Mouse (Mus musculus) urinary bladder, adult 2 months (tissue): ENCODE data around the gene Wwox. TPM values are rescaled to one million over a fixed set of nuclear protein-coding genes. Genes with fewer than 3 reads are reported as not detected.

ENCODE experiments used
- DNase-seq: peaks from one replicate; pipeline ENCODE4 v3.0.0; 2022; ENCODE audit warnings: low spot score
- polyA plus RNA-seq: library from polyadenylated mRNA; depleted of rRNA; stranded (reverse); fragments of >200 nt; gene quantifications from 2 replicates; pipeline ENCODE4 v1.2.3, GENCODE M21; 2012

The Wwox gene
- polyA plus RNA-seq, 1 experiment, result 7.9 TPM

DNA sequence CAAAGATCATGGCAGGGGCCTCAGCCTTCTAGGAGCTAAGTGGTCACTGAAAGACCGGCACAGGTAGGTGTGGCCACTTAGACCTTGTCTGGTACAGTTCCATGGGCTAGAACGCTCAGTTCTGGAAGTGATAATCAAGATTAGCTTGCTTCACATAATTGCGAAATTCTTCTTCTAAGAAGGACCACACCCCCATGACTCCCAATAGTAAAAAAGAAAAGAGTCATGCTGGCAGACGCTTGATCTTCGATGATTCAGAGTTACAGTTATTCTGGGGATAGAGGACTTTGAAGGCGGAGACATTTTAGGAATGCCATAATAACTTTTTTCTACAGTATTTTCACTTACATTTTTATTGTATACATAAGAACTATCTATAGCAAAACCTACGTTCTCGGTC lies 716.7 kb downstream of the Wwox start:
- no peak for DNase-seq

DNA sequence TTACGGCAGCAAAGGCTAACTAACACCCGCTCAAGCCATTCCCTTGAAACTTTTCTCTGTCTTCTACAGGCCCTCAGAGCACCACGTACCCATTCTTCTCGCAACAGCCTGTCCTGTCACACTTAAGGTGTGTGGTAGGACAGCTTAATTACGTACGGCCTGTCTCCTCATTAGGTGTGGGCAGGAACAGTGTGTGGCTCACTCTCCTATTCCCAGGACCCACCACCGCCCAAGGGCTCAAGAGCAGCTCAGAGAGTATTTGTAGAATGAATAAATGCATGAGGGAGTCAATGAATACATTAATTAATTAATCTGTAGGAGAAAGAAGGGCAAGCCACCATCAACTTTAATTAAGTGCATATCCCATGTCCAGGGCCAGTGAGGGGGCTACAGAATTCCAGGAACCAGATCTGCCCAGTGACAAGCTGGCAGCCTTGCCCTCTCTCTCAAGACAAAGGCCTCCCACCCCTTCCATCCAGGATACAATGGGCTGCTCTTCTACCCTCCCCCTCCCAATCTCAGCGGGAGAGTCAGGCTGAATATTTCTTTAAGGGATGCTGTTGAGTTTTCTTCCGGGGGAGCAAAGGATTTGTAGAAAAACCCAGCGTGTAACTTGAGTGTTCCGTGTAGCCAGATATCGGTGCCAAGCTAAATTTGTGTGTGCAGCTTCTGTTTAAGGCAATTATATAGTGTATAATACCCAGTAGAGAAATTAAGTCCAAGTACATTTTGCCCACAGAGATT lies 718.7 kb downstream of the Wwox start:
- DNase-seq, result no peak

DNA sequence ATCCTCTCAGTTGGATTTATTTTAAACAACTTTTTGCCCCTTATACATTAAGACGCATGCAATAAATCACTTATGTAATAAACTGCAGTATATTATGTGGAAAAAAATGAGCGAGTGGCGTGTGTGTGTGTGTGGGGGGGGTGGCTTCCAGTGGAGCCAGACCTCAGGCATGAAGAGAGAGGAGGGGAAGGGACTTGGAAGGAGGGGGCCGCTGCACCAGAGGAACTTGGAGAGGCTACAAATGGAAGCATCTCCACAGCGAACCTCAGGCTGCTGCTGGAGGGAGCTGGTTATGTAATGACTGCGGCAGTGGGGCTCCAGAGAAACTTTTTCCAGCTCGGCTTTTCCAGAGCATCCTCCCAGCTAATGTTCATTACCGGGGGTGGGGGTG lies 719.3 kb downstream of the Wwox start:
- DNase-seq, result no peak

DNA sequence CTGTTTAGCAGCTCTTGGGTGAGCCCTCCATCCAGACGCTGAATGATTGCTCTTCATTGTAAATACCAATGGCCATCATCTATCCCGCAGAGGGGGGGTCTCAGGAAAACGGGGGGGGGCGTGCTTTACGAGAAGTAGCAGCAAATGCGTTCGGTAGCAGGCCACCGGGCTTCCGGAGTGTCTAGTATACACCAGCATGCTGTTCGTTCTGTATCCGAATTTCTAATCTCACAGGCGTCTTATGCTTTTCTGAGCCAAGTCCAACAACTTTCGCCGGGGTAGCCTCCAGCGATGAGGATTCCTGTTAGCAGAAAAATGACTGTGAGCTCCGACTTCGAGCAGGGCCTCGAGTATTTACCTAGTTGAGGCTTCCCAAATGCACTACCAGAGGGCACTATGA lies 719.8 kb downstream of the Wwox start:
- no peak for DNase-seq

DNA sequence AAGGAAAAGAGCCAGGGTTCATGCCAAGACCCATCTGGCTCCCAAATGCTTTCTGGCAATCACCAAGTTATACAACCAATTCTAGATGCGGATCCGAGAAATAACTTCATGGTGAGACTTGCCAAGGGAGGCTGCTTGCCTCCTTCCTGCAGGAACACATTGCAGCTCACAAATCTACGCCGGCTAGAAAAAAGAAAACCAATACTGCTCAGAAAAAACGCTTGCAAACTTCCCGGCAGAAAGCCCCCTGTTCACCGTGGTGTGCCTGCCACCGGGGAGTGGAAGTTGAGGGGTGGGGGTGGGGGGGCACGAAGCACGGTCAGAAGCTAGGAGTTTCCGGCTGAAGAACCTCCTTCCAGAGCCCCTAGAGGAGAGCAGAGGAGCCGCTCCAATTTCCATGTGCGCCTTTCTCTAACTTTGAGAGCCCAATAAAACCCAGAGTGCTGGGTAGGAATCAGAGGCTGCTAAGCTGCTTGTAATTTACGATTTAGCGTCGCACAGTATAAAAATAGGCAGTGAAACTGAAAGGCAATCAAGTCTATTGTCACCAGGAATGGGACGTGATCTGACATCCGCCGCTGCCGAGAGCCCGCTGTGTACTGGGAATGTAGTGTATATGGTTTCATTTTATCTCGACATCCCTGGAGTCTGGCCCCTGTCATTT lies 720.4 kb downstream of the Wwox start:
- no peak for DNase-seq

DNA sequence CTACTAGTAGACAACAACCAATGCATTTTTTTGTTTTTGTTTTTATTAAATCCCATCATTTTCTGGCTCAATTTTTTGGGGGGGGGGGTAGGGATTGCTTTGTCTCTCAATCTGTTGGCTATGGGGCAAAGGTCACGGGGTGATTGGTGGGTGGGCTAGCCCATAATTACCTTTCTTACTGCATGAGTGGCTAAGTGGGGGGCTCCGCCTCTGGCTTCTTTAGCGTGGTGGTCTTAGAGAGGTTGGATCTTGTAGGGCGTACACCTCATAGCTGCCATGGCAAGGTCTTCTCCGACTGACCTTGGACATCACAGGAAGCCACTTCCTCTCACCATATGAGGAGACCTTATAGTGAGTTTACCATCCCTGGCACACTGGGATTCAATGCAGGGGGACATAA lies 721.0 kb downstream of the Wwox start:
- DNase-seq, result no peak

DNA sequence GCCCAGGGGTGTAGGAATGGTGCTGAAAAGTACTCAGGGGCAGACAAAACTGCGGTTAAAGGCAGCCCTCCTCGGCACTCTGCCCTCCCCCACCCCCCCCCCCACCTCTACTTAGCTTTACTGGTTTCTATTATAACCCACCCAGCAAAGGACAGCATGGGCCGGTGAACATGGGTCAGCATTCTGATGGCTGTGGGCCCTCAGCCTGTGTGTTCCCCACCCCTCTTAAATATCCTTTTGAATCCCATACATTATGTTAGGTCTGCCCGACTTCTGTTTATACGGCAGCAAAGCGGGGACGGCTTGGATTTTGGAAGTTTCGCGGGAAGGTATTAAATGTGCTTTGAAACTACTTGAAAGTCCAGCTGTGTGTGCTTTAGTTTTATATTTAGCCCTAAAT lies 722.1 kb downstream of the Wwox start:
- no peak for DNase-seq

DNA sequence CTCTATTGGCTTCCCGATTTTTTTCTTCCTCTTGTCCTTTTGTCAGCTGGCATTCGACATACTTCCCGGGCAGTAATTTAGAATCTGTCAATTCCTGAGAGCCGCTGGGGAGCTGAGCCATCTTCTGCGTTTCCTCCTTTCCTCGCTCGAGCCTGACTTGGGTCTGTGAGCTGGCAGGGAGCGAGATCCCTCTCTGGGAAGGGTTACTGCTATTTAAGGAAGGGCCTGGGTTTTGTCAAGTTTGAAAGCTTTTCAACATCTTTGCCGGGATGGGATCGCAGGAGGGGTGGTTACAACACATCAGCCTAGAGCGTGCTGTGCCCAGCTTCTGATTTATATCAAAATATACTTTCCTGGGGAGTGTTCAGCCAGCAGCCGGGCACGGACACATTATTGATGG lies 725.4 kb downstream of the Wwox start:
- no peak for DNase-seq

DNA sequence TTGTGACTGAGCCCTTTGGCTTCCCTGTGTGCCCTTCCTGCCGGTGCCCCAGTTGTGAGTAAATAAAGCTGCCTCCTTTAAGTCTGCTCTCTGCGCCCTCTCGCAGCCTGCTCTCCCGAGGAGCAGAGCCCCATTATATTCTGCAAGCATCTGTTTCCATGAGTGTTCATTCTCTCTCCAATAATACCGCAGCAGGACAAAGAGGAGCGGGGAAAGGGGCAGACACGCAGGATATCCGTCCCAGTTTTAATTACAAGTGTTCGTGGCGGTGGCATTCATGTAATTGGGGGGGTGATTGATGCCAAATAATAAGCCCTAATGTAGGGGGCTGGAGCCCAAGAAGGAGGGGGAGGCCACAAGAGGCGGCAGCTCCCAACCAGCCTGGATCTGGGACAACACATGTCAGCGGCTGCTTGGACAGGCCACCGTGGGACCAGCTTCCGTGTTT lies 734.2 kb downstream of the Wwox start:
- no peak for DNase-seq

DNA sequence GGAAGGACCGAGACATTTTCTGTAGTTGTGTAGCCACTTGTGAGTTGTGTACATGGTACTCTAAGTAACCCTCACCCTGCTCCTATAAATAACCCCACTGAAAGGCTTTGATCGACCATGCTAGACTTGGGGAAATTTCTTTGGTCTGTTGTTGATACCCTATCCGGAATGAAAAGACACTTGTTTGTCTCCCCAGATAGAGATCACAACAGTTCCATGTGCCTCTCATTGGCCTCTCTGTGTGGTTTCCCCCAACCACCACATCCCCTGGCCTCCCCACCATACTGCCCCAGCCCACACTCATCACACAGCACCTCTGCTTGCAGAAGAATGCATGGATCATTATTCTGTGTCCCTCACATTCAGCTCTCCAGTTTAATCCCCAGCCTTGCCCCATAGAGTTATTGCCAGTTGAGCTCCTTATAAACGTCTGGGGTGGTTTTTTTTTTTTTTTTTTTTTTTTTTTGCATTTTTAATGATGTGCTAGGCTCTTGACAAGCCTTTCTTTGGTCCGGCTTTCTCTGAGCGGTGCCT lies 746.0 kb downstream of the Wwox start:
- DNase-seq, result no peak

DNA sequence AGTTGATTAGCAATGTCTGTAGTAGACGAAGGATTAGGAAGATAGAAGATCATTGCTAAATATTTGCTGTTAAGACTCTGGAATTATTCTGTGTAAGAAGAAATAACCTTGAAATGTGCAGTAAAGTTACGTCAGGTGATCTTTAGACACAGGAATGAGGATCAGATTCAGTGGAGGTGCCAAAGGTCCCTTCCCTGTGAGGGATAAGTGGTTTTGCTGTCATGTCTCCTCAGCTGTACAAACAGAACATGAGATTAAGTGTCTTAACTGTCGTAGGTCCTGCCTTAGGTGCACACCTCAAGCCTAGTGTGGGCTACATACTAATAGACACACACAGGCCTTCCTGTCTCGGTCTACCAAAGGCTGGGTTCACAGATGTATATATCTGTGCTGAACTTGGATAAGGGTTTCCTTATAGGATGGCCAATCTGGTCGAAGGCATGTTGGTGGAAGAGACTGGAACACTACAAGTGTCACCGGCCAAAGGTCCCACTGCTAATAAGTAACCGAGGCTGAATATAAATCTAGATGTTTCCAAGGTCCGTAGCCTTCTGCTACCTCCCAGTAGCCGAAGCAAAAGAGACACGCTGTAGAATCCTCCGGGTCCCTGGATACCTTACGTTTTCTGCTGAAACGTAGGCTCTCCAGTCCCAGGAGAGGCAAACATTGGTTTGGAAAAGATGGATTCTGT lies 746.8 kb downstream of the Wwox start:
- DNase-seq, result no peak

DNA sequence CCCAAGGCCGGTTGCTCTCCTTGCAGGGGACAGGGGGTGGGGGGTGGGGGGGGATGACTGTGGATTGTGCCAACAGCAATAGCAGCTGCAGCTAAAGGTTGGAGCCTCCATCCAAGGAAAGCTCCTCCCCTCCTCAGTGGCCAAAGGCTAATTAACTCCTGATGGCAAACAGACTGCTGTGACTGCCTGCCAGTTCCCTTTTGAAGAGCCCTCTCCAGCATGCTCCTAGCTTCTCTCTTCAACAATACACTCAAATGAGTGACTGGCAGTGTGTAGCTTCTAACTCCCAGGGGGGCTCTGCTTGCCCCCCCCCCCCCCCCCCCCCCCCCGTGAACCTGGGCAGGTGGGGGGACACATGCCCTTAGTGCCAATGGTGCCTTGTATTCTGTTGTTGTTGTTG lies 747.4 kb downstream of the Wwox start:
- no peak for DNase-seq

DNA sequence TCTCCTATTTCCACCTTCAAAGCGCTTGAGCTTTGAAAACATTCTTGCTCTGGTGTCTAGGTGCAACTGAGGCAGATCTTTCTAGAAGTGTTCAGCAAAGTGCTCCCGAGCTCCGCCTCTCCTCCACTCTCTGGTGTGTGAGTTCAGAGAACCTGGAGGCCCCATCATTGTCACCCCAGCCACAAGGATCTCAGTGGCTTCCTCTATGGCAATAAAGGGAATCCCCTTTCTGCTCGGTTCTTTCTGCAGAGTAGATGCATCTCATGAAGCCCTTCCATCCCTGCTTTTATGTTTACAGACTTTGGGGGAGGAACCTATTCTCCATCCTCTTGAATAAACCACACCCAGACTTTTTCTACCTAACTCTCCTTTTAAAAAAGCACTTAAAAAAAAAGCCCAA lies 749.0 kb downstream of the Wwox start:
- DNase-seq, result no peak

DNA sequence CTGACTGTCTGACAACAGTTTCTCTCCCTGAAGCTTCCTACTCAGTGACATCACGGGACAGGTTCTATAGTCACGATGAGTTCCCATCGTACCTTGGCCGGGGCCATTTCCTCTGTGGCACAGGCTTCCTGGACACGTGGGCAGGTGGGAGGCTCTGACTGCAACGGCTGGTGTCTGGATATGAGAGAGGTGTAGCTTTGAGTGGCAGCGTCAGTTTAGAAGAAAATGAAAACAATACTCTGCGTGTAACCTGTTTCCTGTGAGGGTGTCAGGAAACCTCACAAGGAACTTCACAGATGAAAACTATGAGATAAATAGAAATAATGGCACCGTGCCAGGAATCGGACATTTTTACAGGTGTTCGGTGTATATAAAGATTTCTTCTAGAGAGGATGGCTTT lies 750.4 kb downstream of the Wwox start:
- no peak for DNase-seq

DNA sequence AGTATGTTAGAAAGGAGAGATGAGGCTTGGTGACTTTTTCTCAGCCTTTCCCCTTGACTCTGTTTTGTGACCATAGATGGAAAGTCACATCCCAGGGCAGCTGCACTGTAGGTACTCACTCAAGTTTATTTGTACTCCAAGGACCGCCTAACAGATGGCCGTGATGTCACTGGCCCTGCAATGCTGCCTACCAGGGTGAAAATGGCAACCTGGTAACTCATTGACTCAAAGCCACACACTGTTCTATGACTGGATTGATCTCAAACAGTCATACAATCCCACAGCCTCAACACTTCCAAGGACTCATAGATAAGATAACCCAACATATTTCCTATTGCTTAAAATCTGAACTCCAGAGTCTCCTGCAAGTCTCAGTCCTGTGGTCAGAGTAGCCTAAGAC lies 754.3 kb downstream of the Wwox start:
- no peak for DNase-seq

DNA sequence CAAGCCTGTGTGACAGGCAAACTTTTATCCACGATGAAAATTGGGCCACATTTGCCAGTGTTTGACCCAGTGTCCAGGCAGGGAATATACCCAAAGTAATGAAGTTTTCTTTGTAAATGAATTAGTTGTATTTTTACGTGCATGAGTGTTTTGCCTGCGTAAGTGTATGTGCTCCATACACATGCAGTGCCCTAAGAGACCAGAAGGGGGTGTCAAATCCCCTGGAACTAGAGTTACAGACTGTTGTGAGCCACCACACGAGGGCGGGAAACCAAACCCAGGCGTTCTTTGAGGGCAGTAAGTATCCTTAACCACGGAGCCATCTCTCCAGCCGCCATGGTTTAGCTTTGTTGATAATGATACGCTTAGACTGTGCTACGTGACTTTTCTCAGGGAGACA lies 755.9 kb downstream of the Wwox start:
- no peak for DNase-seq

DNA sequence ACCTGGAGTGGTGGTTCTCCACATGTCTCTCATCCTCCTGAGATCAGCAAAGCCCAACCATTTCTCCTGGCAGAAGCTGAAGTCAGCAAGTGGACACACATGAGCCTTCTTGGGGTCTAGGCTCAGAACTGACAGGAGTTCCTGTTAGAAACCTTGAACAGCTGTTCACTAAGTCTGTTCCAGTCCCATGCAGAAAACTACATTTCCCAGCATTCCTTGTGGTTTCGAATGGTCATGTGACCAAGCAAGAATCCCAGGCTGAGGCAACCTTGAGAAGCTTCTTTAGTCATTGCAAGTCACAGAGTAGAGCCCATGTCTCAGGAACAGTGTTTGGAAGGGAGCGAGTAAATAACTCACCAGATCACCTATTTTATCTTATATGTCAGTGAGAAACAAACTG lies 757.4 kb downstream of the Wwox start:
- no peak for DNase-seq

DNA sequence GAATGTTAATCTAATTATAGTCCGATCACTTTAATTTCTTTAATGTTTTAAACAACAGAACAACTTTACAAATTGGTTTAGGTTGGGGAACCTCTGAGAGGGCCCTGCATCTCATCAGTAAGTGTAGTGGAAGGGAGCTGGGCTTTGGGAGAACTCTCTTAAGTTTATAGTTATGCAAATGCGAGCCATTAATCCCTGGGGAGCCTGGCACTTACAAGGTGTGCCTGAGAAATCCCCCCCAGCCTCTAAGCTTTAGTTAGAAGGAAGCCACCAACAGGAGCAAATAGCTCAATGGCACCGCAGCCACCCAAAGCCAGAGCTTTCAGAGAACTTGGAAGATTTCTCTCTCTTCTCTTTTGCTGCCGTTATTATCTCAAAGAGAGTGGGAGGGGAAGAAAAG lies 759.7 kb downstream of the Wwox start:
- DNase-seq, result no peak

DNA sequence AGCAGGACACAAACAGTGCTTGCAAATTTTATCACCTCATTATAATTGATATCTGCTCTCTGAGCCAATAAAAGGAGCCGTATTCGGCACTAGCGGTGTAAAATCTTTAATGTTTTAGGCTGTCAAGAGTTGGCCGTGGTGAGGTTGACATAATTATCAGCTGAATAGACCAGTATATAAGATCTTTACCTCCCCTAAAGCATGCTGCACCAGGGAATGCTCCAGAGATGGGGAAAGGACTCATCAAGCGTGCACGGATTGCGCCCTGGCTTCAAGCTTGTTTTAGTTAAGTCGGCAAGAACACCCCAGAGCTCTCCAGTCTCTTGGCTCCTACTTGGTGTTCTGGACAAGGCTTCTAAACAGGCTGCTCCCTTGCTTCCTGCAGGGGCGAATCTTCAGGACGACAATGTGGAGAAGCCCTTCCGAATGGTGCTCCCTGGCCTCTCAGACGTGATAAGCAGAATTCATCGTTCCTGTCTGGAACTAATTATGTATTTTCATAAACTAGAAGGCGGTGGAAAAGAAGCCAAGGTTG lies 760.2 kb downstream of the Wwox start:
- no peak for DNase-seq

DNA sequence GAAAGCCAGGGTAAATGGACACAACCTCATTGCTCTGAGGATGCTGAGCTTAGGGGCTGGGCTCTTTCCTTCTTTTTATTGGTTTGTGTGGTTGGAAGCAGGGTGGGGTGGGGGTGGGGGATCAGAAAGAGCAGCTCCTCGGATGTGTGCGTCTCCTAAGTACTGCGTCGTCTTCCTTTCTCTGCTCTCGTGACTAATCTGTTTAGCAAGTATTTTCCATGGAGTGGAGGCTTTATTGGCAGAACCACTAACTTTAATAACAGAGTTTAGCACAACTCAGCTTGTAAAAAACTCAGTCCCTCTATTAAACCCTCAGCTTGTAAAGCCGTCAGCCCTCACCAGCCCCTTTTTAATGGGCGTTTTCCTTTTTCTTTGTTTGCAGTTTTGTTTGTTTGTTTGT lies 762.3 kb downstream of the Wwox start:
- no peak for DNase-seq

DNA sequence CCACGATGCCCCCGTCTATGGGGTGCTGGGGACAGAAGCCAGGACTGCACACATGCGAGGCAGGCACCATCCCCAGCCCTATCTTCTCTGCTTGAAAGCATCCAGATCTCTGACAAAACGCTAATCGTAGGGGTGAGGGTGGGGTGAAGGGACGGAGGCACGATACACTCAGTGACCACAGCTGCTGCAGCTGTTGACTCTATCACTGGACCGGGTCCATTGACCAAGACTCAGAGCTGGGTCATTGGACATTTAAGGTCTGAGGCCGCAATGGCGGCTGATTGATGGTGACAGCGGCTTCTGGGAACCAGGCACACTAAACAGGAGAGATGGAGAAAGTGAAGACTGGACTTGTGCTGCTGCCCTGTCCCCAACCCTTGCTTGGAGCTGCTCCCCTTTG lies 768.0 kb downstream of the Wwox start:
- DNase-seq, result no peak

DNA sequence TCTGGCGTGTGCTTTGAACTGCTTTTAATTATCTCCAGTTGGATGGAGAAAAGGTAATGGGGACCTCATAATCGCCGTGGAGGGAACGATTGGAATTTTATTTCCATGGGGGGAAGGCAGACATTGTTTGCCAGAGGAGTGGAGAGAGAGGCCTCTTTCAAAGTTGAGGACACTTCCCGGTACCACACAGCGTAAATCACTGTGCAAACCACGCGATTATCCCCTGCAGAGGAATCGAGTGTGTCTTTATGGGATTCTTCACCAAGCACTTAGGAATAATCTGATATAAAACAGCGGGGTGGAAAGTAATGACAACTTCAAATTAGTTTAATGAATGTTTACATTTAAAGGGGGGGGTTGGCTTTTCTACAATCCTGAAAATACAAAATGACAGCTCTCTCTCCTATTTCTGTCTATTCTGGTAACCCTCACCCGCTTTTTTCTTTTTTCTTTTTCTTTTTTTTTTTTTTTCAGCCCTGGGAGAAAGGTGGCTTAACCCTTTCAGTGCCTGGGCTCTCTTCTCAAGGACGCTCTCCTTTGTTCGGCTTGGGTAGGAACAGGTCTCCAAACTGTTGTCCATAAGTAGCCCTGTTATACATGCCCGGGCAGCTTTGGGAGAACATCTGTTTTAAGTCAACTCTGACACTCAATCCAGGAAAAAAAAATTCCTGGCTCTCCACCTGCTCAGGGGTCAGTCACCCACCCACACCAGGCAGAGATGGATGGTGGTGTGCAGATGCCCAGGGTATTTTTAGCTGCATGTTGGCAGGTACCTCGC lies 769.1 kb downstream of the Wwox start:
- no peak for DNase-seq
